Mouse (Mus musculus): ENCODE results near the gene Gstp2. TPM values are rescaled to one million over a fixed set of nuclear protein-coding genes. Genes with fewer than 3 reads are reported as not detected.

Gene Gstp2
- polyA plus RNA-seq, 1 experiment from 2014 or later, result 3.4 TPM

GRCm38 (mm10) chr19:4082219-4082965 lies 36.6 kb upstream of the Gstp2 start:
- H3K9me3 ChIP-seq (ENCODE audit: low read depth, low read length), result no peaks in the 10 kb centered on the region
- no peak overlapping the region for H3K4me2 ChIP-seq
- no peak for TF ChIP-seq CTCF (IDR thresholded peaks at IDR 0.05; ENCODE audit: low read depth)
- DNase-seq (no peak), ATAC-seq (ENCODE audit: insufficient read depth) (no peak)
- 73% methylated on average over 11 of the region's 11 CpGs for WGBS
- H3K4me1 ChIP-seq (ENCODE audit: insufficient read depth), result no peaks in the 10 kb centered on the region
- no peak overlapping the region for H3K9ac ChIP-seq
- no peaks in the 10 kb centered on the region for H3K36me3 ChIP-seq (ENCODE audit: insufficient read depth)
- no peaks in the 10 kb centered on the region for H3K27me3 ChIP-seq (ENCODE audit: insufficient read depth, low read length)
- H3K4me3 ChIP-seq (ENCODE audit: low read depth, low read length), result no peak overlapping the region
- H3K27ac ChIP-seq (ENCODE audit: low read depth), result no peak overlapping the region

- DNase-seq (no peak), ATAC-seq (ENCODE audit: insufficient read depth) (no peak)
- H3K4me1 ChIP-seq (ENCODE audit: insufficient read depth), result no peaks in the 10 kb centered on the region
- H3K9ac ChIP-seq, result no peak within 1 kb of the TSS
- no peak within 1 kb of the TSS for H3K4me2 ChIP-seq
- H3K9me3 ChIP-seq (ENCODE audit: low read depth, low read length), result no peaks in the 10 kb centered on the region
- H3K27me3 ChIP-seq (ENCODE audit: insufficient read depth, low read length), result no peaks in the 10 kb centered on the region
- H3K4me3 ChIP-seq (ENCODE audit: low read depth, low read length), result no peak within 1 kb of the TSS
- no peak within 1 kb of the TSS for H3K27ac ChIP-seq (ENCODE audit: low read depth)
- no peaks in the 10 kb centered on the region for H3K36me3 ChIP-seq (ENCODE audit: insufficient read depth)
- no peak for TF ChIP-seq CTCF (IDR thresholded peaks at IDR 0.05; ENCODE audit: low read depth)
- WGBS, result 58% methylated on average over 3 of the region's 3 CpGs
Observed at GRCm38 (mm10) chr19:4081394-4081793, 35.6 kb upstream of the Gstp2 start, which contains the start of gene Cabp2. TSS of gene Cabp2 (plus strand) at chr19:4081578.

GRCm38 (mm10) chr19:4080511-4081009 lies 34.7 kb upstream of the Gstp2 start:
- no peaks in the 10 kb centered on the region for H3K9me3 ChIP-seq (ENCODE audit: low read depth, low read length)
- H3K27me3 ChIP-seq (ENCODE audit: insufficient read depth, low read length), result no peaks in the 10 kb centered on the region
- no peak for TF ChIP-seq CTCF (IDR thresholded peaks at IDR 0.05; ENCODE audit: low read depth)
- DNase-seq (no peak), ATAC-seq (ENCODE audit: insufficient read depth) (no peak)
- H3K27ac ChIP-seq (ENCODE audit: low read depth), result no peak overlapping the region
- H3K4me1 ChIP-seq (ENCODE audit: insufficient read depth), result no peaks in the 10 kb centered on the region
- 54% methylated on average over 8 of the region's 8 CpGs for WGBS
- H3K4me3 ChIP-seq (ENCODE audit: low read depth, low read length), result no peak overlapping the region
- H3K36me3 ChIP-seq (ENCODE audit: insufficient read depth), result no peaks in the 10 kb centered on the region
- H3K4me2 ChIP-seq, result no peak overlapping the region
- H3K9ac ChIP-seq, result no peak overlapping the region

- ATAC-seq (ENCODE audit: insufficient read depth), result no peak
- Histone ChIP-seq H3K9me3 (ENCODE audit: low read depth, low read length) (no peaks in the 10 kb centered on the region), H3K27me3 (ENCODE audit: insufficient read depth, low read length) (no peaks in the 10 kb centered on the region), H3K4me3 (ENCODE audit: low read depth, low read length) (no peak overlapping the region), H3K4me1 (ENCODE audit: insufficient read depth) (no peaks in the 10 kb centered on the region), H3K4me2 (no peak overlapping the region), H3K9ac (no peak overlapping the region), H3K27ac (ENCODE audit: low read depth) (no peak overlapping the region), H3K36me3 (ENCODE audit: insufficient read depth) (no peaks in the 10 kb centered on the region)
- WGBS, result 81% methylated on average over 1 of the region's 1 CpGs
- TF ChIP-seq CTCF (IDR thresholded peaks at IDR 0.05; ENCODE audit: low read depth), result no peak
- DNase-seq, result no peak
Observed at GRCm38 (mm10) chr19:4079594-4079993, 33.8 kb upstream of the Gstp2 start.

- 77% methylated on average over 1 of the region's 1 CpGs for WGBS
- no peaks in the 10 kb centered on the region for H3K36me3 ChIP-seq (ENCODE audit: insufficient read depth)
- H3K4me3 ChIP-seq (ENCODE audit: low read depth, low read length), result no peak overlapping the region
- H3K27ac ChIP-seq (ENCODE audit: low read depth), result no peak overlapping the region
- no peak overlapping the region for H3K4me2 ChIP-seq
- DNase-seq, result no peak
- no peaks in the 10 kb centered on the region for H3K27me3 ChIP-seq (ENCODE audit: insufficient read depth, low read length)
- no peak for TF ChIP-seq CTCF (IDR thresholded peaks at IDR 0.05; ENCODE audit: low read depth)
- no peaks in the 10 kb centered on the region for H3K9me3 ChIP-seq (ENCODE audit: low read depth, low read length)
- no peak for ATAC-seq (ENCODE audit: insufficient read depth)
- no peak overlapping the region for H3K9ac ChIP-seq
- H3K4me1 ChIP-seq (ENCODE audit: insufficient read depth), result no peaks in the 10 kb centered on the region
Observed at GRCm38 (mm10) chr19:4075531-4075930, 29.7 kb upstream of the Gstp2 start.

- ATAC-seq (ENCODE audit: insufficient read depth) (no peak), DNase-seq (no peak)
- H3K9me3 ChIP-seq (ENCODE audit: low read depth, low read length), result no peaks in the 10 kb centered on the region
- WGBS, result 79% methylated on average over 6 of the region's 6 CpGs
- no peak overlapping the region for H3K4me3 ChIP-seq (ENCODE audit: low read depth, low read length)
- no peak for TF ChIP-seq CTCF (IDR thresholded peaks at IDR 0.05; ENCODE audit: low read depth)
- H3K9ac ChIP-seq, result no peak overlapping the region
- H3K4me1 ChIP-seq (ENCODE audit: insufficient read depth), result no peaks in the 10 kb centered on the region
- no peaks in the 10 kb centered on the region for H3K36me3 ChIP-seq (ENCODE audit: insufficient read depth)
- H3K27me3 ChIP-seq (ENCODE audit: insufficient read depth, low read length), result 0 out of 2 replicates have a peak, but pooled peaks cover 2% of the 10 kb centered on the region
- H3K27ac ChIP-seq (ENCODE audit: low read depth), result no peak overlapping the region
- H3K4me2 ChIP-seq, result no peak overlapping the region
Observed at GRCm38 (mm10) chr19:4072706-4073424, 27.0 kb upstream of the Gstp2 start.

- Histone ChIP-seq H3K27me3 (ENCODE audit: insufficient read depth, low read length) (0 out of 2 replicates have a peak, but pooled peaks cover 2% of the 10 kb centered on the region), H3K4me3 (ENCODE audit: low read depth, low read length) (no peak overlapping the region), H3K4me2 (no peak overlapping the region), H3K9ac (no peak overlapping the region), H3K36me3 (ENCODE audit: insufficient read depth) (no peaks in the 10 kb centered on the region), H3K4me1 (ENCODE audit: insufficient read depth) (no peaks in the 10 kb centered on the region), H3K9me3 (ENCODE audit: low read depth, low read length) (no peaks in the 10 kb centered on the region), H3K27ac (ENCODE audit: low read depth) (no peak overlapping the region)
- TF ChIP-seq CTCF (IDR thresholded peaks at IDR 0.05; ENCODE audit: low read depth), result no peak
- WGBS, result 88% methylated on average over 6 of the region's 6 CpGs
- ATAC-seq (ENCODE audit: insufficient read depth) (no peak), DNase-seq (no peak)
Observed at GRCm38 (mm10) chr19:4071406-4071805, 25.6 kb upstream of the Gstp2 start.
